Mouse (Mus musculus): Measurements from ENCODE around the gene Gtsf1l. TPM values are rescaled to one million over a fixed set of nuclear protein-coding genes. Genes with fewer than 3 reads are reported as not detected.
"Not testable (repeated sequence)": the region's sequence is repeated elsewhere in the genome, so short reads cannot be mapped to it uniquely, and the experiment has no call there.

Gene Gtsf1l
- total RNA-seq, 4 experiments from 2014 or later, result not detected

DNA sequence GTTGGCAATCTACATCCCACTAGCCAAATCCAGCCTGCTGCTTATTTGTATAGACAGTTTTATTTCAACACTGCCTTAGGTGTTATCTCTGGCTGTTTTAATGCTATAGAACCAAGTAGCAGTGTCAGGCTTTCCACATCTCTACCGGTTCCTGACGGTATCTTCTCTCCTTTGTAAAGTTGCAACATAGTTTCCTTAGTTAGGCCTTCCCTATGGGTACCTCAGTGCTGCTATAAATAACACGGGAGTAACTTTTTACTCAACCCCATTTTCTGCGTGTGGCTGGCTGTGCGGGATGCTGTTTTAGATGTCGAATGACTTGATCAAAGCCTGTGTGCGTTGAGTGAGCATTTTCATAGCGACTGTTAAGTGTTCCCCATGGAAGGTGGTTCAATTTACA is 1.1 kb downstream of the Gtsf1l start:
- no peak for DNase-seq (ENCODE audit: low spot score in 2 of 2)

DNA sequence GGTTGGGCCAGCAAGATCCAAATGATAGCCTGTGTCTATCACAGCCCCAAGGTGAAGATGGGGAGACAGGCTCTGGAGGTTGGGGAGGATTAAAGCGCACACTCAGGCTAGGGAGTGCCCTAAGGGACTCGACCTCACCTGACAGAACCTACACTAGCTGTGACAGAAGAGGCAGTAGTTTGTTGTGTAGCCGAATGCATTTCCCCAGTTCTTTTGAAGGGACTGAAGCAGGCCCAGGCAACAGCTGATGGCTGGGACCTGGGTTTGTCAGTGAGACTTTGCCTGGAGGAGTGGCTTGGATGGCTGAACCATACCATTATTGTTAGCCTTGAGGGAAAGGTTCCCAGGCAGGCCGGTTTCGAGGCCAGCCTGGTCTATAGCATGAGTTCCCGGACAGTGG is 2.6 kb downstream of the Gtsf1l start:
- no peak for DNase-seq (ENCODE audit: low spot score in 2 of 2)

DNA sequence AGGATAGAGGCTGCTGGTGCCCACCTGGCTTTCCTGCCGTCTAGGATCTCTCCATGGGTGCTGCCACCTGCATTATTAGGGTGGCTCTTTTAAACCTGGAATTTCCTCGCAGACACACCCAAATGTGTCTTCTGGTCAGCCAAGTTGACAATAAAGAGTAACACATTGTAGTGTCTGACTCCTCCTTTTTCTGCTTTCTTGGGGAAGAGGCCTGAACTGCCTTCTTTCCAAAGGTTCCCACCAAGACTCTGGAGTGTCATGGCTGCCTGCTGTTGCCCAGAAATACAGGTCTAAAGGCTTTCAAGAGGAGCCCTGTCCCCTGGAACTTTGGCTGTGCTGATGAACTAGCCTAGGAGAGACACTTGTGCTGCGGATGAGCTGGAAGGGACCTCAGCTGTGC is 3.1 kb downstream of the Gtsf1l start:
- DNase-seq (ENCODE audit: low spot score in 2 of 2), result no peak

- no peak for DNase-seq (ENCODE audit: low spot score in 2 of 2)
Measured at GRCm38 (mm10) chr2:163082591-163082990, 5.1 kb downstream of the Gtsf1l start.

DNA sequence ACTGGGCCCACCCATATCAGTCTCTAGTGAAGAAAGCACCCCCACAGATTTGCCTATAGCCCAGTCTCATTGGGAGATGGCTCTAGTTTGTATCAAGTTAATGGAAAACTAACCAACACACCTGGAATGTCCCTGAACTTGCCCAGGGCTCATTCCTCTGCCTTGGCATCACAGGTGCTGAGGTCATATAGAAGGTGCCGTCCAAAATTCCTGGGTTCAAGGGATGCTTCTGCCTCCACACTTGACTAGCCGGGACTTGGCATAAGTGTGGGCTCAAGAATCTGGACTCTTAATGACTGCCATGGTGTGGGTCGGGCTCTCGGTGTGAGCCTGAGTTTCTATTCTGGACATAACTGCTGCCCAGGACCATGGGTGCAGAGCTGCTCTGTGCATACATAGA is 8.6 kb downstream of the Gtsf1l start:
- no peak for DNase-seq (ENCODE audit: low spot score in 2 of 2)

DNA sequence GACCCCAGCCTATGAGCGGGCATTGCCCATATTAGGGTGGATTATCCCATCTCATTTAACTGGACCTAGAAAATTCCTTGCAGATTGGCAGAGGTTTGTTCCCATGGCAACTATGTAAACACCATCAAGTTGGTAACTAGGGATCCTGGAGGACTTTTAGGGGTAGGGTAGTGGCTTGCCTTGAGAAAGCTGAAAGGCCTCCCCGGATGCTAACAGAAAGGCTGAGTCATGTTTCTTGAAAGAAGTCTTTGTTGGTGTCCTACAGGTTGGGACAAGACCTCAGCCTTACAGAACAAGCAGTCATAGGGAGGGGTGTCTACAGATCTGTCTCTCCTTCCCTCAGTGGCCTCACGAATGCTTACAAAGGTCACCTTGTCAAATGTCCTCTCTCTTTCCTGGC is 12.4 kb downstream of the Gtsf1l start:
- no peak for DNase-seq (ENCODE audit: low spot score in 2 of 2)

DNA sequence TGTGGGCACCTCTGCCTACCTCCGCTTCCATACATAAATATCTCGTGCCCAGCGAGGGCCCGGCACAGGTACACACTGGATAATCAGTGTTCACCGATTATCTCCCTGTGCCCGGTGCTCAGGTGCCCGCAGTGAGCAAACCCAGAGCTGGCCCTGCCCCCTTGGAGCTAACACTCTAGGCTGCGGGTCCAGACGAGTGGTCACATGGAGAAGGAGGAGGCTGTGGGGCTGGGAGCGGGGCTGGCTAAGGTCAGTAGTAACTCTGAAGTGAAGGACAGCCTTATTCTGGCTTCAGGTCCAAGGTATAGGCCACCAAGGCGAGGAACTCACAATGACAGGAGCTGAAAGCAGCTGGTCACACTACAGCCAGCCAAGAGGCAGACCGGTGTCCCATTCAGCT is 12.8 kb downstream of the Gtsf1l start:
- no peak for DNase-seq (ENCODE audit: low spot score in 2 of 2)

- no peak for DNase-seq (ENCODE audit: low spot score in 2 of 2)
Measured at GRCm38 (mm10) chr2:163074006-163074405, 13.6 kb downstream of the Gtsf1l start.

GRCm38 (mm10) chr2:163073023-163073757 is 14.5 kb downstream of the Gtsf1l start:
- DNase-seq (ENCODE audit: low spot score in 2 of 2), result no peak

DNA sequence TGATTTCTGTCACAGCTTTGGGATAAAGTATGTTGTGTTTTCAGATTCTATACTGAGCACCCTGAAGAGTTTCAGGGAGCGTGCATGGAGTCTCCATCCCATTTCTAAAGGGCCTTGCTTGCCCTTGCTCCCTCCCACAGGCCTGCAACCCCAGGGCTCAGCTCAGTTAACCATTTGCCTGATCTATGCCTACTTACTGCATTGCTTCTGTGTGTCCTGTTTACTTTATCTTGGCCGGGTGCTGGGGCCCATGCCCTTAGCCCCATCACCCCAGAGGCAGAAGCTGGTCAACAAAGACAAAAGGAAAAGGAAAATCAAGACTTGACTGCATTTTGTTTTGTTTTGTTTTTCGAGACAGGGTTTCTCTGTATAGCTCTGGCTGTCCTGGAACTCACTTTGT is 16.1 kb downstream of the Gtsf1l start:
- DNase-seq (ENCODE audit: low spot score in 2 of 2), result no peak

DNA sequence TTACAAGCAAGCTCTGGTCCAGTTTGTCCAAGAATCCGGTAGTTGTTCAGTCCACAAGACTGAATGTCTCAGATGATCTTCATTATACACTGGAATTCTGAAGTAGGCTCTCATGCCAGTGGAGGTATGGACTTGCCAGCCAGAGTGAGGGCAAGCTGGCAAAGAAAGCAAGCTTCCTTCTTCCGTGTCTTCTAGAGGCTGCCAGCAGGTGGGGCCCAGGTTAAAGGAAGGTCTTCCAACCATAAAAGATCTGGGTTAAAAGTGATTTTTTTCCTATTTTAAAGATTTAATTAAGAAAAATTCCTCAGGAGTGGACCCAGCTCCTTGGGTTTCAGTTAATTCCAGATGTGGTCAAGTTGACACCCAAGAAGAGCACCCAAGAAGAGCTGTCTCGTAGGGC is 17.4 kb downstream of the Gtsf1l start:
- DNase-seq (ENCODE audit: low spot score in 2 of 2), result no peak

DNA sequence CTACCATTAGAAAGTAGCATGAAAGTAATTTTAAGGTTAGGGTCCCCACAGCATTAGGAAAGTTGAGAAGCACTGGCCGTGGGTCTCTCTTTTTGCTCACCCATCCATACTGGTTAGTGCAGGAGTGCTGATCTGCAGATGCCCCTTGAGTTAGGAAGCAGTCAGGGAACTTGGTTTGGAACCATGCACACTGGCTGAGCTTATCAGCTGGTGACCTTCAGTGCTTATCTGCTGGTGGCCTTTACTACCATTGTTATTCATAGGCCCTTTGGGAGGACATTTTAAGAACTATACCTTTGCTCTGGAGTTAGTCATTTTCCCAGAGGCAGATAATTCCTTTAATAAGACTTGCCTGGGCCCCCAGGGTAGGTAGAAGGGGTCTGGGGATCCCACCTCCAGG is 20.4 kb downstream of the Gtsf1l start:
- no peak for DNase-seq (ENCODE audit: low spot score in 2 of 2)

- no peak for DNase-seq (ENCODE audit: low spot score in 2 of 2)
Measured at GRCm38 (mm10) chr2:163066326-163066725, 21.3 kb downstream of the Gtsf1l start.

- no peak for DNase-seq (ENCODE audit: low spot score in 2 of 2)
Measured at GRCm38 (mm10) chr2:163062119-163062508, 25.5 kb downstream of the Gtsf1l start.

GRCm38 (mm10) chr2:163061203-163062118 is 26.2 kb downstream of the Gtsf1l start:
- DNase-seq (ENCODE audit: low spot score in 2 of 2), result no peak

DNA sequence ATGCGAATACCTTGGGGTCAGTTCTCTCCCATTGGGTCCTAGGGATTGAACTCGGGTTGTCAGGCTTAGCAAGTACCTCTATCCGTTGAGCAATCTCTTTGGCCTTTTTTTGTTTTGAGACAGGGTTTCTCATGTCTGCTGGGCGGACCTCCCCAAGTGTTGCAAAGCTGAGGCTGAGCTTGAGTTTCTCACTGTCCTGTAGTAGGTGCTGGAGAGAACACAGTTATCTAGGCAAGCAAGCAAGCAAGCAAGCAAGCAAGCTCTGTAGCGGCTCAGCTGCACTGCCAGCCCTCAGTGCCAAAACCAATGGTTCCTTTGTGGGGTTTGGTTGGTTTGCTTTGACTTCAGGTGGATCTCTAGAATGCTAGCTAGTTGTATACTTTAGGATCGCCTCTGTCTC is 27.0 kb downstream of the Gtsf1l start:
- no peak for DNase-seq (ENCODE audit: low spot score in 2 of 2)

DNA sequence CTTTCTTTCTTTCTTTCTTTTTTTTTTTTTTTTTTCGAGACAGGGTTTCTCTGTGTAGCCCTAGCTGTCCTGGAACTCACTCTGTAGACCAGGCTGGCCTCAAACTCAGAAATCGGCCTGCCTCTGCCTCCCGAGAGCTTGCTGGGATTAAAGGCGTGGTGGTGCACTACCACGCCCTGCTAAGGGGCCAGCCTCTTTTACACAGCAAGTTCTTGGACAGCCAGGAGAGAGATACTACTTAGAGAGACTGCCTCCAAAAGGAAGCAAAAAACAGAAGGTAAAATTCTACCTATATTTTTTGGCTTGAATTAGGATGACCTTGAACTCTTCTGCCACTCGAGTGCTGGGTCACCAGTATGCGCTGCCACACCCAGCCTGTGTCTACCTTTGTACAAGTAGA is 28.7 kb downstream of the Gtsf1l start:
- not testable (repeated sequence) for DNase-seq (ENCODE audit: low spot score in 2 of 2)

DNA sequence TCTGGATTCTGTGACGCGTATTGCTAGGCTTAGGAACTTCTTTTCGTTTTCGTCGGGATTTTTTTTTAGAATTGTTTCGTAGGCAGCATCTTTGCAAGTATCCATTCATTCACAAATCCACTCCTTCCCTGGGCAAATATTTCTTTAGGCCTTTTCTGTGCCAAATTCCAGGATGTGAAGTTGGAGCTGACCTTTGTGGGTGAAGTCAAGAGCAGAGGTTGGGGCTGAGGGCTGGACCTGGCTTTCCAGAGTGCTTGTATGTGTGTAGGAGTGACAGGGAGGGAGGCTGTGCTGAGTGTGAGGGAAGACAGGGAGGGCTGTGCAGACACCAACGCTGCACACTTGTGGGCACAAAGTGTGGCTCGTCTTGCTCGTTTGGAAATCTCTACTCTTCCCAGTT is 31.1 kb downstream of the Gtsf1l start:
- DNase-seq (ENCODE audit: low spot score in 2 of 2), result no peak

DNA sequence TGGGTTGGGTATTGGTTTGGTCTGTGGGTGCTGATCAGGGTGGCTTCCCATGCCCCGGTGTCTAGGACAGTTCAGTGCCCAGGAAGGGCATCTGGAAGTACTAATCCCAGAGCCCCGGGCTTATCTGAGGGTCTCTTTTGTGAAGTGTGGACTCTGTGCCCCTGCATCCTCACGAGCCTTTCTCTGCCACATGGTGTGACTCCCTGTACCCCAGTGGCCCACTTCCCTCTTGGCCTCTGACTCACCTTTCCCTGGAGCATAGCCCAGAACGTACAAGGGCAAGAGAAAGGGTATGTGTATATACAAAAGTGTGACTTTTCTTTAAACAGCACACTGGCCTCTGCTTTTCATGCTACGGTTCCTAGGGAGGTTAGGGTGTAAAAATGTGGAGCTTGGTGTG is 31.9 kb downstream of the Gtsf1l start:
- DNase-seq (ENCODE audit: low spot score in 2 of 2), result no peak

DNA sequence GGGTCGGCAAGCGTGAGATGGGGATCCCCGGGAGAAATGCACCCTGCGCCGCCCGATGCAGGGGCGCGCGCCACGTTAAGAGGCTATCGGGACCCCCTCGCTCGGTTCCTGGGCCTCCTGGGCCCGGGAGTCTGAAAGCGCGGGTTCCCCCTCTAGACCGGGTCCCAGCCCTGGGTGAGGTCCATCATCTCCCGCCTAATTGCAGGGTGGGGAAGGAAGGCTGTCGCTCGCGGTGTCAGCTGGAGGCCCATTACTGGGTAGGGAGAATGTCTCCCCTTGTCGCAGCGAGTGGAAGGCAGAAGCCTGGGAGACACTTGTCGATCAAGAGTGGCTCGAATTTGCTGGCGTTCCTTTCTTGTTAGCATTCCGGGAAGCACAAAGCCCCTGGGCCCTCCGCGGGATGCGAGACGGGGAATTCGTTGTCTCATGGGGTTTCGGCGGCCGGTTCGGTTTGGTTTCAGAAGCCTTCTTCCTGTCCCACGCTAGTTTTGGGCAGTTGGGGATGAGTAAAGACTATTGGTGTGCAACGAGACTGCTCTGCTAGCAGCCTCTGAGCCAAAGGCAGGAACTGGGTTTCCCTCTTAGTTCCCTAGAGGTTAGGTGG is 32.7 kb downstream of the Gtsf1l start:
- no peak for DNase-seq (ENCODE audit: low spot score in 2 of 2)

DNA sequence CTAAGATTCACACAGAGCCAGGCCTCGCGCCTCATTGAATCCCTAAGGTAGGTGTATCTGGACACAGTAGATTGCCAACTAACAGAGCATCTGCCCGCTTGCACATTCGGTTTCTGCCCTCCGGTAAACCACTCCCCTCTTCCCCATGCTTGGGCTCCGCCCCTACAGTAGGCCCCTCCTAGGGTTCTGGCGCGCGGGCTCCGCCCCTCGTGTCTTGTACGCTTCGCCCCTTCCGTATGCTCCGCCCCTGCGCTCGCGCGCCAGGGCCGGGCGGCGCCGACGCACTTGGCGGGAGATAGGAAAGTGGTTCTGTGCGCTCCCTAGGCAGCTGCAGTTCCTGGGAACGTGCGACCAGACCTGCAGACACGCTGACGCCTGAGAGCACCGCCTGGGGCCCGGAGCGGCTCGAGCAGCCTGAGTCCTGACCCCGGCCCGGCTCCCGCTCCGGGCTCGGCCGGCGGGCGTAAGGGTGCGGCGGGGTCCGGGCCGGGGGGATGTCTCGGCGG is 33.3 kb downstream of the Gtsf1l start, which contains the start of gene Mybl2:
Mybl2 (plus strand) TSS at position 353 of the 506 bp plus-strand sequence.
- peak; percentile 74 to 78 for DNase-seq (ENCODE audit: low spot score in 2 of 2)

- DNase-seq (ENCODE audit: low spot score in 2 of 2), result no peak
Measured at GRCm38 (mm10) chr2:163052826-163053225, 34.8 kb downstream of the Gtsf1l start.

All from layer of hippocampus, adult 8-10 months (tissue).